Mouse (Mus musculus): ENCODE data around the gene Mt4. TPM values are rescaled to one million over a fixed set of nuclear protein-coding genes. Genes with fewer than 3 reads are reported as not detected.

The Mt4 gene
- polyA plus RNA-seq, 1 experiment from 2014 or later, result not detected

GRCm38 (mm10) chr8:94172809-94173732 lies 36.1 kb downstream of the Mt4 start:
- Histone ChIP-seq H3K4me1 (ENCODE audit: insufficient read depth) (peaks cover 40% of the 10 kb centered on the region), H3K4me3 (ENCODE audit: low read depth, low read length) (peak overlapping the region; percentile 81), H3K27me3 (ENCODE audit: insufficient read depth, low read length) (peaks cover 3% of the 10 kb centered on the region; the same call in 1 of the 2 replicates), H3K4me2 (ENCODE audit: low read depth, low read length) (peak overlapping the region; percentile 78), H3K9ac (replicated peaks) (peak overlapping the region; percentile 92), H3K9me3 (ENCODE audit: low read length) (no peaks in the 10 kb centered on the region), H3K36me3 (replicated peaks; ENCODE audit: insufficient read depth, low read length) (no peaks in the 10 kb centered on the region), H3K27ac (ENCODE audit: low read depth) (peak overlapping the region; percentile 96)
- ATAC-seq (0 out of 2 replicates have a peak, but pooled peaks have one; percentile 0), DNase-seq (peak; percentile 46)
- TF ChIP-seq CTCF (IDR thresholded peaks at IDR 0.05; ENCODE audit: low read depth) (no peak), EP300 (IDR thresholded peaks at IDR 0.05; ENCODE audit: low read depth) (no peak)
- WGBS (ENCODE audit: insufficient replicate concordance), result 3% methylated on average over 39 of the region's 39 CpGs

GRCm38 (mm10) chr8:94173848-94174403 lies 36.9 kb downstream of the Mt4 start:
- Histone ChIP-seq H3K9ac (replicated peaks) (peak overlapping the region; percentile 92), H3K4me3 (ENCODE audit: low read depth, low read length) (peak overlapping the region; percentile 81), H3K36me3 (replicated peaks; ENCODE audit: insufficient read depth, low read length) (no peaks in the 10 kb centered on the region), H3K9me3 (ENCODE audit: low read length) (no peaks in the 10 kb centered on the region), H3K4me2 (ENCODE audit: low read depth, low read length) (peak overlapping the region; percentile 78), H3K27me3 (ENCODE audit: insufficient read depth, low read length) (peaks cover 3% of the 10 kb centered on the region; the same call in 1 of the 2 replicates), H3K27ac (ENCODE audit: low read depth) (peak overlapping the region; percentile 96), H3K4me1 (ENCODE audit: insufficient read depth) (peaks cover 42% of the 10 kb centered on the region)
- DNase-seq, result no peak
- no peak for ATAC-seq
- TF ChIP-seq EP300 (IDR thresholded peaks at IDR 0.05; ENCODE audit: low read depth), result no peak
- peak; percentile 49 for TF ChIP-seq CTCF (IDR thresholded peaks at IDR 0.05; ENCODE audit: low read depth)
- 34% methylated on average over 11 of the region's 11 CpGs for WGBS (ENCODE audit: insufficient replicate concordance)

GRCm38 (mm10) chr8:94174619-94175213 lies 37.7 kb downstream of the Mt4 start:
- no peak for DNase-seq
- Histone ChIP-seq H3K4me3 (ENCODE audit: low read depth, low read length) (peak overlapping the region; percentile 81), H3K27me3 (ENCODE audit: insufficient read depth, low read length) (peaks cover 3% of the 10 kb centered on the region; the same call in 1 of the 2 replicates), H3K36me3 (replicated peaks; ENCODE audit: insufficient read depth, low read length) (no peaks in the 10 kb centered on the region), H3K27ac (ENCODE audit: low read depth) (peak overlapping the region; percentile 96), H3K9me3 (ENCODE audit: low read length) (no peaks in the 10 kb centered on the region), H3K4me1 (ENCODE audit: insufficient read depth) (peaks cover 38% of the 10 kb centered on the region), H3K9ac (replicated peaks) (peak overlapping the region; percentile 92), H3K4me2 (ENCODE audit: low read depth, low read length) (peak overlapping the region; percentile 78)
- TF ChIP-seq EP300 (IDR thresholded peaks at IDR 0.05; ENCODE audit: low read depth), result no peak
- TF ChIP-seq CTCF (IDR thresholded peaks at IDR 0.05; ENCODE audit: low read depth), result peak; percentile 53
- WGBS (ENCODE audit: insufficient replicate concordance), result 38% methylated on average over 7 of the region's 7 CpGs
- no peak for ATAC-seq

DNA sequence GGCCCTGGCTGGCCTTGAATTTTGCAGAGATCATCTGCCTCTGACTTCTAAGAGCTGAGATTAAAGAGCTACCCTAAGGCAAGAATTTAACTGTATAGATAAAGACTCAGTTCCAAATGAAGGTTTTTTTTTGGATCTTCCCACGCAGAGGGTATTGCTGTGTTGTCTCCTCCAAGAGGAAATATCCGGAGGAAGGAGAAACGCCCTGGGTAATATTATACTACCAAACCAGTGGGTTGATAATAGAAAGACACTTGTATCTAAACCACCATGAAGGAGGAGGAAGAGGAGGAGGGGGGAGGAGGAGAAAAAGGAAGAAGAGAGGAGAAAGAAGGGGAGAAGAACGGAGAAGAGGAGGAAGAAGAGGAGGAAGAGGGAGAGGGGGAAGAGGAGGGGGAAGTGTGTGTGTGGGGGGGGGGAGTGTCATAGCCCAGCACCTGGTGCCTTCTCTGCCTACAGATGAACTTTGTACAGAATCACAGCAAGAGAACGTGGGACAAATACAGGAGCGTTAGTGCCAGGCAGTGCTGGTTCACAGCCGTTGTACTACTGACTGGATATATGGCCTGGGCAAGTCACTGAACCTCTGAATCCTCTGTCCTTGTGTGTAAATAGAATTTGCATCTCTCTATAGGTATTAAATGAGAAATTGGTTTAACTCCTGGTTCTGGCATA lies 40.9 kb downstream of the Mt4 start:
- Histone ChIP-seq H3K4me1 (ENCODE audit: insufficient read depth) (peaks cover 25% of the 10 kb centered on the region), H3K9ac (replicated peaks) (peak overlapping the region; percentile 47), H3K27me3 (ENCODE audit: insufficient read depth, low read length) (no peaks in the 10 kb centered on the region), H3K27ac (ENCODE audit: low read depth) (peak overlapping the region; percentile 98), H3K36me3 (replicated peaks; ENCODE audit: insufficient read depth, low read length) (no peaks in the 10 kb centered on the region; the same call in 1 of the 2 replicates), H3K9me3 (ENCODE audit: low read length) (no peaks in the 10 kb centered on the region), H3K4me3 (ENCODE audit: low read depth, low read length) (peak overlapping the region; percentile 72; the same call in 1 of the 2 replicates), H3K4me2 (ENCODE audit: low read depth, low read length) (peak overlapping the region; percentile 82)
- no peak for TF ChIP-seq CTCF (IDR thresholded peaks at IDR 0.05; ENCODE audit: low read depth)
- no peak for TF ChIP-seq EP300 (IDR thresholded peaks at IDR 0.05; ENCODE audit: low read depth)
- ATAC-seq, result no peak
- 43% methylated on average over 7 of the region's 7 CpGs for WGBS (ENCODE audit: insufficient replicate concordance)
- DNase-seq, result no peak

- no peak for TF ChIP-seq CTCF (IDR thresholded peaks at IDR 0.05; ENCODE audit: low read depth)
- TF ChIP-seq EP300 (IDR thresholded peaks at IDR 0.05; ENCODE audit: low read depth), result peak; percentile 97
- under 1% methylated on average over 50 of the region's 50 CpGs for WGBS (ENCODE audit: insufficient replicate concordance)
Measured at GRCm38 (mm10) chr8:94178857-94179712, 42.1 kb downstream of the Mt4 start, which contains the start of gene Mt1. Mt1 (plus strand) TSS chr8:94179082.

More at GRCm38 (mm10) chr8:94178857-94179712, 42.1 kb downstream of the Mt4 start, which contains the start of gene Mt1:
- Histone ChIP-seq H3K36me3 (replicated peaks; ENCODE audit: insufficient read depth, low read length) (no peaks in the 10 kb centered on the region; the same call in 1 of the 2 replicates), H3K4me1 (ENCODE audit: insufficient read depth) (peaks cover 34% of the 10 kb centered on the region), H3K4me3 (ENCODE audit: low read depth, low read length) (peak within 1 kb of the TSS; percentile 72), H3K27ac (ENCODE audit: low read depth) (peak within 1 kb of the TSS; percentile 98), H3K27me3 (ENCODE audit: insufficient read depth, low read length) (no peaks in the 10 kb centered on the region), H3K4me2 (ENCODE audit: low read depth, low read length) (peak within 1 kb of the TSS; percentile 82), H3K9me3 (ENCODE audit: low read length) (no peaks in the 10 kb centered on the region), H3K9ac (replicated peaks) (peak within 1 kb of the TSS; percentile 85)
- DNase-seq (peak; percentile 99), ATAC-seq (peak; percentile 88)

Data from liver, postnatal 0 days (tissue).